Mouse (Mus musculus) kidney, embryonic 16.5 days (tissue): ENCODE measurements around the gene Sik1. TPM values are rescaled to one million over a fixed set of nuclear protein-coding genes. Genes with fewer than 3 reads are reported as not detected.

ENCODE experiments used
- ATAC-seq: fragments of 200-750 bp; cut with Nextera tagmentation; 2 replicates; pipeline ENCODE4 v1.8.0; 2017; ENCODE audit warnings: moderate TSS enrichment; ENCODE audit not compliant: low FRiP score, low TSS enrichment
- H3K27ac ChIP-seq: fragments of 300-500 bp; sonication (generic); 2 replicates; pipeline ENCODE4 v1.5.1; 2014; ENCODE audit warnings: low read length
- H3K27me3 ChIP-seq: fragments of 300-500 bp; sonication (generic); 2 replicates; pipeline ENCODE4 v1.6.1; 2014; ENCODE audit warnings: low read length, control low read depth, mixed read lengths; ENCODE audit not compliant: insufficient read depth
- H3K36me3 ChIP-seq: fragments of 300-500 bp; sonication (generic); 2 replicates; pipeline ENCODE4 v1.6.1; 2014; ENCODE audit warnings: low read length, control low read depth, mixed read lengths; ENCODE audit not compliant: insufficient read depth
- H3K4me1 ChIP-seq: fragments of 300-500 bp; sonication (generic); 2 replicates; pipeline ENCODE4 v1.6.1; 2014; ENCODE audit warnings: low read length, control low read depth, mixed read lengths; ENCODE audit not compliant: insufficient read depth
- H3K4me2 ChIP-seq: fragments of 300-500 bp; sonication (generic); replicated peaks from 2 replicates; pipeline ENCODE4 v1.6.1; 2014; ENCODE audit warnings: low read depth, low read length
- H3K4me3 ChIP-seq: fragments of 300-500 bp; sonication (generic); 2 replicates; pipeline ENCODE4 v1.5.1; 2014; ENCODE audit warnings: mild to moderate bottlenecking, low read length
- H3K9ac ChIP-seq: fragments of 300-500 bp; sonication (generic); replicated peaks from 2 replicates; pipeline ENCODE4 v1.6.1; 2014; ENCODE audit warnings: low read length
- H3K9me3 ChIP-seq: fragments of 300-500 bp; sonication (generic); 2 replicates; pipeline ENCODE4 v1.6.1; 2016; ENCODE audit warnings: low read length, control low read depth
- WGBS: fragments of 180-500 bp; shearing (Covaris S2); extraction: QIAGEN DNeasy Blood & Tissue Kit; methylation state at CpG from one replicate; pipeline ENCODE4 v1.1.7; 2014; 5-methylcytosine and 5-hydroxymethylcytosine counted together
- polyA plus RNA-seq: library from polyadenylated mRNA; unstranded; fragments of >200 nt; fragmentation: Nextera tagmentation; extraction: Ambion mirVana; gene quantifications from 2 replicates; pipeline ENCODE4 v1.2.1, GENCODE M21; 2015

Gene Sik1
- polyA plus RNA-seq, 1 experiment from 2014 or later: 17.8 TPM

DNA sequence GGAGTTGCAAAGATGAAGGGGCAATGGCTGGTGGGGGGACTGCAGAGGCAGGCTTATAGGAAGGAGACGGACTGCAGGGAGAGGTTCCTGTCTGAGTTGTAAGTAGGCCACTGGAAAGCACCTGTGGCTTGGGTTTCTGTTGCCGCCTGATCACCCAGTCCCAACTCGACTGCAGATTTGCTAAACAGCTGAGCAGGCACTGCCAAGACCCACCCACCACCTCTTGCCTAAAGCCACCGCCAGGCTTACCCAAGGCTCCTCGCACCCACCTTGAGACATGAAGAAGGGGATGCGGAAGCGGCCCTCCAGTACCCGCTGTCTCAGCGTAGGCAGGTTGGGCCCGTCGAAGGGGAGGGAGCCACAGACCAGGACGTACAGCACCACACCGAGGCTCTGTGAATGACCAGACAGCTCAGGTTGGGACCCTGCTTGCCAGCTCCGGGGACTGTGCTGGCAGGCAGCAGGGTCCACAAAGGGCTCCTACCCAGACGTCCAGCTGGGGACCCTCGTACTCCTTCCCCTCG, 5.1 kb downstream of the Sik1 start:
- Histone ChIP-seq H3K27me3 (no peaks in the 10 kb centered on the region), H3K9me3 (no peaks in the 10 kb centered on the region), H3K4me1 (peaks cover 23% of the 10 kb centered on the region), H3K27ac (no peak overlapping the region), H3K4me3 (no peak overlapping the region), H3K4me2 (no peak overlapping the region), H3K36me3 (peaks cover 57% of the 10 kb centered on the region), H3K9ac (no peak overlapping the region)
- 89% methylated on average over 17 of the region's 17 CpGs for WGBS
- no peak for ATAC-seq

DNA sequence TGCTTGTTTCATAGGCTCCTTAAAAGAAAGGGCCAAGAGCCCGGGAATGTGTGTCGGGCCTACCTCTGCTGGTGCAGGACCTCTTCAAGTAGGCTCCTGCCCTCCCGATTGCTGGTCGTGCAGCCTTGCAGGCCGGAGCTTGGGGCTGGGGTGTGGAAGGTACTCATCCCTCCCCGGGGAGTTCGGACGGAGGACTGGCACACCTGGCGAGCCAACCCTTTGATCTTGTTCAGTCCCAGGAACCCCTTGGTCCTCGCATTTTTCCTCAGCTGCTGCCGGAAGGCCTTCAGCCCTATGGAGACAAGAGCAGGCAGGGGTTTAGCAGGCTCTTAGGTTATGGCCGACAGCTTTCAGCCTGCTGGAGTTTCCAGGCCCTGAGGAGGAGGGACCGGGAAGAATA, 8.6 kb downstream of the Sik1 start:
- Histone ChIP-seq H3K9ac (no peak overlapping the region), H3K36me3 (peaks cover 71% of the 10 kb centered on the region), H3K9me3 (no peaks in the 10 kb centered on the region), H3K4me2 (no peak overlapping the region), H3K27ac (no peak overlapping the region), H3K27me3 (no peaks in the 10 kb centered on the region), H3K4me3 (no peak overlapping the region), H3K4me1 (0 out of 2 replicates have a peak, but pooled peaks cover 9% of the 10 kb centered on the region)
- no peak for ATAC-seq
- WGBS: 89% methylated on average over 13 of the region's 13 CpGs

DNA sequence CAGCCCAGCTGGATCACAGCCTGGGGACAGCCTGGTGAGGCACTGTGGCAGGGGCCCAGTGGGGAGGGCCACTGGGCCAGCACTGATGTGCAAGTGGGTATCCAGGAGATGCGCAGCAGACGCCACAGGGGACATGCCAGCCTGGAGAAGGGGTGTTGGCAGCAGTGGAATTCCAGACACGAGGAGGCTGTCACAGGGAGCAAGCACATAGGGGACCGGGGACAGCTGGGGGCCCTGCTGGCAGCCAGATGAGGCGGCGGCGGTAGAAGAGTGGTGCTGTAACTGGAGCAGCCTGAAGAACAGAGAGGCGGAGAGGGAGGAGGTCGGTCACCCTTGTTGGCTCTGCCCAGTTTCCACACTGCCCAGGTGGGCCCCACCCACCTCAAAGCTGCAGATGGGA, 9.3 kb downstream of the Sik1 start:
- Histone ChIP-seq H3K4me3 (no peak overlapping the region), H3K36me3 (peaks cover 71% of the 10 kb centered on the region), H3K27me3 (no peaks in the 10 kb centered on the region), H3K9ac (no peak overlapping the region), H3K9me3 (no peaks in the 10 kb centered on the region), H3K27ac (no peak overlapping the region), H3K4me2 (no peak overlapping the region), H3K4me1 (0 out of 2 replicates have a peak, but pooled peaks cover 7% of the 10 kb centered on the region)
- no peak for ATAC-seq
- WGBS: 77% methylated on average over 9 of the region's 9 CpGs

DNA sequence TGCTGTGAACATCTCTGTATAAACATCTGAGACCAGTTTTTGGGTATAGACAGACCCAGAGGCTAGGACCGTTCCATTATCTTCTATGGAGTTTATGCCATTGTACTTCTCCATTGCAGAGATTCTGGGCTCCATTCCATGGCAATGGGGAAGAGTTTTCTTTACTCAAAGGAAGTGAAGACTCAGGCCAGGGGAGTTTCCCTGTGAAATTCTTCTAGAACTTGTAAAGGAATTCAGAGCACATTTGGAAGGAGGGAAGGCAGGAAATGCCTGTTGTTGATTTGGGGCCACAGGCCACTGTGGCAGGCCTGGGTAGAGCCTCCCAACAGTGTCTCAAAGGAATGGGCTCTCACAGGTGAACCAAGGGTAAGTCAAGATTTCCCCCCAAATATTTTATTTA, 11.7 kb downstream of the Sik1 start:
- no peak for ATAC-seq
- Histone ChIP-seq H3K4me3 (no peak overlapping the region), H3K27ac (no peak overlapping the region), H3K4me1 (0 out of 2 replicates have a peak, but pooled peaks cover 7% of the 10 kb centered on the region), H3K27me3 (no peaks in the 10 kb centered on the region), H3K4me2 (no peak overlapping the region), H3K9me3 (no peaks in the 10 kb centered on the region), H3K9ac (no peak overlapping the region), H3K36me3 (peaks cover 48% of the 10 kb centered on the region)
- WGBS: 76% methylated on average over 1 of the region's 1 CpGs

DNA sequence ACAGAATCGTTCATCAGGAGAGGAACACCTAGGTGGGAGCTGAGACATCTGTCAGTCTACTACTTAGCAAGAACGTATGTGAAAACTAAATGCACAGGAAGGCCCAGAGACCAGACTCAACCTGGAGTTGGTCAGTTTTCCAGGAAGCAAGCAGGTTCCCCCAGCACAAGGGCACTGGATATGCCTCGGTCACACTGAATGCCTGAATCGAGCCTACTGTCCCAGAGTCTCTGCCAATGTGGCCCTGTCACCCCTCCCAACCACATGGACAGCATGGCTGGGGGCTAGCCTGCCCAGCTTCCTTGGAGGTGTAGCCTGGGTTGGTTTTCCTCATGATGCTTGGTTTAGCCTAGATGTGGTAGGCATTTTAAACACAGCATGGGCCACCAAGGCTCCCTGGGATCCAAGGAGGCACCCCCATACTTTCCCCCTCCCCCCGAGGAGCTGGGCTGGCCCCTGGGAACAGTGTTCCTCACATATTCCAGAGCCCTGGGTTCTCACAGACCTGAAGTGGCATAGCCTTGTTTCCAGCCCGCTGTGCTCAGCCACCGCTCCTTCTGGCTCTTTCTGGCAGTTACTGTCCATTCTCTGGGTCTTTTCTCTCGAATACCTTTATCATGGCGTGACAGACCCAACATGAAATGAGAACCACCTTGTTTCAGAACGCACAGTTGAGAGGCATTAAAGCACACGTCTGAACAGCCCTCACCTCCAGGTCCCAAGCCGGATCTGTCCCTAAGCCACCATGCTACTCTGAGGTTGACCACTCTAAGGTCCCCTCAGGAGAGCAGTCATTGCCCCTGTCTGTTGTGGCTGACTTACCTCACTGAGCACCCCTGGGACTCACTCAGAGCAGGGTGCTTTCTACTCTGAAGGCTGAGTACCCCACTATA, 12.4 kb downstream of the Sik1 start:
- H3K36me3 ChIP-seq: peaks cover 41% of the 10 kb centered on the region
- no peak overlapping the region for H3K9ac ChIP-seq
- H3K4me1 ChIP-seq: 0 out of 2 replicates have a peak, but pooled peaks cover 7% of the 10 kb centered on the region
- no peak overlapping the region for H3K4me2 ChIP-seq
- H3K27me3 ChIP-seq: no peaks in the 10 kb centered on the region
- no peaks in the 10 kb centered on the region for H3K9me3 ChIP-seq
- no peak overlapping the region for H3K4me3 ChIP-seq
- 86% methylated on average over 12 of the region's 12 CpGs for WGBS
- H3K27ac ChIP-seq: 0 out of 2 replicates have a peak overlapping the region, but pooled peaks have one; percentile 28
- peak; percentile 43; the same call in 1 of the 2 replicates for ATAC-seq

DNA sequence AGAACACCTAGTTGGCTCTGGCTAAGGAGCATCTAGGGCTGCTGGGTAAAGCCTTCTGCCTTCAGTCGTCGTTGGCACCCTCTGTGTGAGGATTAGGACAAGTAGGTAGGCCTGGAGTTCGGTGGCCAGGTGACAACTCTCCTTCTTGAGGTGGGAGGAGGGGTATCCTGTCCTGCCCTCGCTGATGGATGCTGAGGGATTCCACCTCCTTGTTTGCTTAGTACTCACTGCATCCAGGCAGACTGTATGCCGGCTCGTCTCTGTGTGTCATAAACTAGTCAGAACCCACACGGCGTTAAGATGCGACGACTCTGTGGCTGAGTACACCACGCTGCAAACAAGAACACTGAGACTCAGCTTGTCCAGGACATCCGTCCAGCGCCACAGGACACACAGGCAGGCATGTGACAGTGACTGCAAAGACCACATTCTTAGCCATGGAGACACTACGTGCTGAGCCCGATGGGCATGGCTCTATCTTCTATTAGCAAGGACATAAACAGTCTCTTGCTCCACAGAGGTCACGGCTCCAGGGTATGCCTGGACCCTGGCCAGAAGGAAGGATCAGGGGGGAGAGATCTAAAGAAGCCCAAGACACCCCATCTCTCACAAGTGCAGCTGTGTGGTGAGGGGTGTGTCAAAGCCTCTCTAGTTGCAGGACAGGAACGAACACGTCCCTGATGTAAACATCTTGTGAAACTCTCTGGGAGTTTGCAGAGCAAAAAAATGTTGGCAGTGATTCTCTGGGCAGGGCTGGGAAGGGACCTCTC, 13.6 kb downstream of the Sik1 start:
- H3K4me3 ChIP-seq: no peak overlapping the region
- H3K4me2 ChIP-seq: no peak overlapping the region
- H3K27ac ChIP-seq: peak overlapping the region; percentile 23; the same call in 1 of the 2 replicates
- 57% methylated on average over 18 of the region's 18 CpGs for WGBS
- peaks cover 29% of the 10 kb centered on the region for H3K36me3 ChIP-seq
- H3K9me3 ChIP-seq: no peaks in the 10 kb centered on the region
- no peak overlapping the region for H3K9ac ChIP-seq
- H3K4me1 ChIP-seq: 0 out of 2 replicates have a peak, but pooled peaks cover 8% of the 10 kb centered on the region
- no peaks in the 10 kb centered on the region for H3K27me3 ChIP-seq
- ATAC-seq: 0 out of 2 replicates have a peak, but pooled peaks have one; percentile 8

DNA sequence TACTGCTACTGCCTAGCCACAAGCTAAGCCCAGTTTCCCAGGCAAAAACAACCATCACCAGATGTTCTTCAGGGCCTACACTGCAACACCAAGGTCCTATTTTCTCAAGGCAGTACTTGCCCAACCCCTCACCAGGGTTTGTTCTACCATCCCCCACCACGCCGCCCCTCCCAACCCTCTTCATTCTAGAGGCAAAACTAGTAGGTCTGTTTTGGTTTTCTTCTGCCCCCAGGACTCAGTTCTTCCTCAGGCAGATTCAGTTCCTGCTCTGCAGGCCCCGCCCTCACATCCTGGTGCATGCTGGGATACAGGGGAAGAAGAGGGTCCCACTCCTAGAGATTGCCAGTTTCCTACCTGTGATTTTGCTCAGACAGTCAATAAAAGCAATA, 14.2 kb downstream of the Sik1 start:
- Histone ChIP-seq H3K4me1 (0 out of 2 replicates have a peak, but pooled peaks cover 13% of the 10 kb centered on the region), H3K27ac (peak overlapping the region; percentile 23; the same call in 1 of the 2 replicates), H3K4me3 (no peak overlapping the region), H3K36me3 (peaks cover 23% of the 10 kb centered on the region), H3K27me3 (no peaks in the 10 kb centered on the region), H3K9ac (no peak overlapping the region), H3K4me2 (no peak overlapping the region), H3K9me3 (no peaks in the 10 kb centered on the region)
- WGBS: 87% methylated on average over 3 of the region's 3 CpGs
- ATAC-seq: no peak

DNA sequence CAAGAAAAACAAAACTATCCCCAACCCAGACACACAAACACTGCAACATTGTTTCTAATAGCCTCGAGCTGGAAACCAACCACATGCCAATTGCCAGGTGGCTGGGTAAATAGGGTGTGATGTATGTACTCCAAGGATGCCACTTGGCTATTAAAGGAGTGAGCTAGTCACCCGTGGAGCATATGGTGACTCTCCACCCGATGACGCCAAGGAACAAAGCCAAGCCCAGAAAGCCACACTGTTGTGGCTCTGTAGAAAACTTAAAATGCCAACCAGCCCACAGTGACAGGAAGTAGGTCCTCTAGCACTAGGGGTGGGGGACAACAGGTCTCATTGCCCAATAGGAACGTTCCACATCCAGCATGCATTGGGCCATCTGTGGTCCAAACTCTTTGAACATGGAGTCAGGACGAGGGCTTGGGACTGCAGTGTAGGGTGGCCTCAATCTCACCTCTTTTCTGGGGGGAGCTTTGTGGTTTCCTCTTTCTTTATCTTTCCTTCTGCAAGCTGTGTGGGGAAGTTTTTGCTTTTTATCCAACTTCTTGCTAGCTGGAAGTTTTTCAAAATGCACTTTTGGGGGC, 15.1 kb downstream of the Sik1 start:
- Histone ChIP-seq H3K4me2 (no peak overlapping the region), H3K9me3 (peaks cover 6% of the 10 kb centered on the region), H3K4me1 (0 out of 2 replicates have a peak, but pooled peaks cover 13% of the 10 kb centered on the region), H3K27ac (no peak overlapping the region), H3K27me3 (no peaks in the 10 kb centered on the region), H3K9ac (no peak overlapping the region), H3K36me3 (peaks cover 14% of the 10 kb centered on the region), H3K4me3 (no peak overlapping the region)
- no peak for ATAC-seq
- 74% methylated on average over 6 of the region's 6 CpGs for WGBS

DNA sequence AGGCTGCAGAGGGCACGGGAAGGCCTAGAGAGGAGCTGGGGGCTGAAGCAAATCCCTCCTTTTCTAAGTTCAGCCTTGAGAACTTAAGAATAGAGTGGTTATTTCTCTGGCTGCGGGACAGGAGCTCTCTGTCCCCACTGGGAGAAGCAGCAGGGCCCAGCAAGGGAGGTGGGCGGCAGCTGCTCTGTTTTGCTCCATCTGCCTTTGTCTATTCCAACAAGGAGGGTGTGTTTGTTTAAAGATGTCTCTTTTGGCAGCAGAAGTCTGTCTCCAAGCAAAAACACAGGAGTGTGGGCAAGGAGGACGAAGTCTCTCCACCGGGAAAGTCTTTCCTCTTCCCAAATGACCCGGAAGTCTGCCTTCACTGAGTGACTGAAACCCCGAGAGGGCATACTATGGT, 18.8 kb downstream of the Sik1 start:
- Histone ChIP-seq H3K9ac (no peak overlapping the region), H3K4me3 (no peak overlapping the region), H3K4me2 (no peak overlapping the region), H3K4me1 (peaks cover 24% of the 10 kb centered on the region), H3K36me3 (no peaks in the 10 kb centered on the region), H3K27me3 (no peaks in the 10 kb centered on the region), H3K27ac (no peak overlapping the region), H3K9me3 (peaks cover 9% of the 10 kb centered on the region)
- 65% methylated on average over 7 of the region's 7 CpGs for WGBS
- ATAC-seq: no peak
